Mouse (Mus musculus) neutrophil, adult 5-6 weeks (primary cell): ENCODE data around the gene Get4. TPM values are rescaled to one million over a fixed set of nuclear protein-coding genes. Genes with fewer than 3 reads are reported as not detected.

Source experiments
- ATAC-seq: fragments of 151-379, 151-347 bp; 2 replicates; pipeline ENCODE4 v1.8.0; 2017; ENCODE audit warnings: mild to moderate bottlenecking, moderate TSS enrichment; ENCODE audit not compliant: insufficient number of reproducible peaks, poor library complexity, low FRiP score, severe bottlenecking; ENCODE audit errors: extremely low read depth
- total RNA-seq: library from RNA; stranded (forward); fragments of 200-1000 nt; gene quantifications from 2 replicates; pipeline ENCODE4 v1.2.3, GENCODE M21; 2017

Gene Get4
- total RNA-seq, 1 experiment from 2014 or later: 17.3 TPM

DNA sequence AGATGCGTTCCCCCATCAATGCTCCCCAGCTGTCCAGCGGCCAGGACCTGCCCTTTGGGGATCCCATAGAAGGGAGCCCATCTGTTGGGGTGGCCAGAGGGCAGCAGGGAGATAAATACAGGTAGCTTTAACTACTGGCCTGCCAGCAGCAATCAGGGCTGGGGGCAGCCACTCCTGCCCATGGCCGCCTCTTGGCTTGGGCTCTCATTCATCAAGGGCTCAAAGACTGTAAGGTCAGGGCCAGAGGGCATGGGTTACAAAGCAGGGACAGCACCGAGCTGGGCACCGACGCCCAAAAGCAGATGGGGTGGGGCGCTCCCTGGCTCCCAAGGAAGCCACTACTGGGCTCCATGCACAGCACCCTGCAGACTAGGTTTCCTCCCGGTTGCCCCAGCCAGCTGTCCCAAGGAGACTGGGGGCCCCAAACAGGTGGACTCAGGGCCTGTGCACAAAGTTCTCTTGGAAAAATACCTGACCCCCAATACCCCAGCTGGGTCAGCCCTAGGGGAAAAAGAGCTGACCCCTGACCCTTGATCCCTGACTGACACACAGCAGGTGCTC, 19.9 kb downstream of the Get4 start:
- no peak for ATAC-seq

DNA sequence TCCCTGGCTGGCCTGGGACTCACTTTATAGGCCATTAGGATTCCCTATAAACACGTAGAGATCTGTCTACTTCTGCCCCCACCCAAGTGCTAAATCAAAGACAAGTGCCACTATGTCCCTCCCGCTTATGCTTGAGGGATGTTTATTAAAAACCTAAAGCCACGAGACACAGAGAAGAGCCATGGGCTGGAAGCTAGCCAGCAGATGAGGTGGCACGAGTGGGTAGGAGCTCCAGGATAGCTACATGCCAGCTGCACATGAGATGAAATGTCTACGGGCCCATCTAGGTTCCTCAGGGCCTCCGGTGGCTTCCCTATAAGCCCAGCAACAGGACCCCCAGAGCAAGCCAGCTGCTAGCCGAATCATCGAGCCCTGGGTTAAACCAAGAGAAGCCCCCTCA, 25.2 kb downstream of the Get4 start:
- ATAC-seq: no peak

DNA sequence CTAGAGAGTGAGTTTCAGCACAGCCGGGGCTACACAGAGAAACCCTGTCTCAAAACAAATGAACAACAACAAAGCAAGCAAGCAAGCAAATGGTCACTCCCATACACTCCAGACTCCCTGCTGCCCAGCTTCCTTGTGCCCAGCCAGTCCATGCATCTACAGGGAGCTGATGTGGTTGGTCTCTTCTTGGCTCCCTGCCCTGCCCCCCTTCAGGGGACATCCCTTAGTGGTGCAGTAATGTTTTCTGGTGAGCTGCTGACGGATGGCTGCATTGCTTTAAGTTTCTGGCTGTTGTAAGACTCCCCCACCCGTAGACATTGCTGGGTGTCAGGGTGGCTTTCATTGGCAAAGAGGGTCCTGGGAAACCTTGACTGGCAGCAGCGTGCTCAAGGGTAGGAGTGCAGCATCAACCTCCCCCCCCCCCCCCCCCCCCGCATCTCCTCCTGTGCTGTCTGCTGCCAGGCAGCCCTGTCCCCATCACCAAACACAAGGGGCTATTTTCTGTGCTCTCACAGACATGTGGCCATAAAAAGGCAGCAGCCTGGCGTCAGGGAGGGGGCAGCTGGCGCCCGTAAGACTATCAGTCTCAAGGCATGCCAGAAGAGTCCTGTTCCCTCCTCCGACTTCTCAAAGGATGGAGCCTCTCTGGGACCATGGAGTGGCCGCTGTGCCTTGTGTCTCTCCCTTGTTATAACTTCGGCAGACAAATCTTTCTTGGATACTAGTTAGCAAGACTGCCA, 29.4 kb downstream of the Get4 start:
- ATAC-seq: no peak

DNA sequence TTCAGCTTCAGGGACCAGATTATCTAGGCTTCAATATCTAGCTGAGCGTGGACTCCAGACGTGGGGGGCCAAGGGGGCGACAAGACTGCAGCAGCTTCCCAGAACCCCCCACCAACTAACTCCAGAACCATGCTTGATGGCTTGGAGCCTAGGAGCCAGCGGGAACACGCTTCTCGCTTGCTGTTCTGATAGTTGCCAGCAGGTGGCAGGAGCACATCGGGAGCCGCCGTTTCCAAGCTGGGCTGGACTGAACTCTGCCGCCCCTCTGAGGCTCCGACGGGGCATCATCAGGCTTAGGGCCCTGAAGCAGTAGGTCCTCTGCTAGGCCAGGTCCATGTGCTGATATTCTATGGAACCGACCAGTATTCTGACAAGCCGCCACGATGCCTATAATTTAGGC, 30.1 kb downstream of the Get4 start:
- peak; percentile 78 for ATAC-seq

DNA sequence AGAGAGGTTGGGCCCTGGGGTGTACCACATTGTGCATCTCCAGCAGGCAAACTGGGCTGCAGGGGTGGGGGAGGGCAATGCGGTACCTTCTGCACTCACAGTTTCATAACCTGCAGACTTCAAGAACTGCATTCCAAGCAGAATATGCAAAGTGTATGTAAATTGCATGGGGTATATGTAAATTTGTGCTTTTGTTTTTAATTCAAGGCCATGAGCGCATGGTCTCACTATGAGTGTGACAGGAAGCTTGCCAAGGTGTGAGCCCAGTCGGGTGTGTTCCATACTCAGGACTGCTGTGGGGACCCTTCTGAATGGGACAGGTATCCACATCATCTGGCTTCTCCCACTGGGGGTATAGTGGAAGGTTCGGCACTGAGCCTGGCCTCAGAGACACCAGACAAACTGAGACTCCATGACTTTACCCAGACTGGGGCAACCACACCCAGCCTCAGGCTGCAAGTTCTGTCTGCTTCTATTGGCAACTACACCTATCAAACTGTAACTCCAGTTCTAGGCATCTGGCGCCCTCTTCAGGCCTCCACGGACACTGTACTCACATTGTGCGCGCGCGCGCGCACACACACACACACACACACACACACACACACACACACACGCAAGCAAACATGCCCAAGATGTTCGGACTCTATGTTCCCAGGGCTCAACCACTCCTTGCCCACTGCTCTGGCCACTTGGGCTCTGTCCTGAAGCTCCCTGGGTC, 31.5 kb downstream of the Get4 start:
- no peak for ATAC-seq

DNA sequence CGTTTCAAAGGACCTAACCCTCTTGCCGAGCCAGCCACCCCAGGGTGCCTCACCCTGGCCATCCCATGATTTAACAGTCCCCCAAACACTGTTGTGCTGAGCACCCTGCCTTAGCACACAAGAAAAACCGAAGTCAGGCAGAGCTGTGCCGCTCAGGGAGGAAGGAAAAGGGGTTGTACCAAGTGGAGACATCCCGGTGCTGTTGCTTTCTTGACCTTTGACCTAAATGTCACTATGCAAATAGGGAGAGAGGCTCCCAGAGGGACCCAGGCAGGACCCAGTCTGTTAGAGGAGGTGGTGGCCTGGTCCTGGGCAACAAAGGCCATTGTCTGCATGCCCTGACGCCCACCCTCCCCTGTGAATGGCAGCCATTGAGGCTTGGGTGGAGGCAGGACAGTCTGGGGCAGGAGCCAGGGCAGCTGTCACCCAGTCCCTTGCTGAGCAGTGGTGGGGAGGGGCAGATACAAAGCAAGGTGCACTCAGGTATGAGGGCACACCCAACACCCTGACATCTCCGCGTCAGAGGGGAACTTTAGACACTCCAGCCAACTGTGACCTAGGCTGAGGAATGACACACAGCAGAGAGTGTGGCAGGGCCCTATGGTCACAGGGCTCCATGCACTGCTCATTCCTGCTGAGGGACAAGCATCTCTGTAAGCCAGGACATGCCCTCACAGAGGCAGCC, 33.4 kb downstream of the Get4 start:
- ATAC-seq: peak; percentile 47; the same call in 1 of the 2 replicates

DNA sequence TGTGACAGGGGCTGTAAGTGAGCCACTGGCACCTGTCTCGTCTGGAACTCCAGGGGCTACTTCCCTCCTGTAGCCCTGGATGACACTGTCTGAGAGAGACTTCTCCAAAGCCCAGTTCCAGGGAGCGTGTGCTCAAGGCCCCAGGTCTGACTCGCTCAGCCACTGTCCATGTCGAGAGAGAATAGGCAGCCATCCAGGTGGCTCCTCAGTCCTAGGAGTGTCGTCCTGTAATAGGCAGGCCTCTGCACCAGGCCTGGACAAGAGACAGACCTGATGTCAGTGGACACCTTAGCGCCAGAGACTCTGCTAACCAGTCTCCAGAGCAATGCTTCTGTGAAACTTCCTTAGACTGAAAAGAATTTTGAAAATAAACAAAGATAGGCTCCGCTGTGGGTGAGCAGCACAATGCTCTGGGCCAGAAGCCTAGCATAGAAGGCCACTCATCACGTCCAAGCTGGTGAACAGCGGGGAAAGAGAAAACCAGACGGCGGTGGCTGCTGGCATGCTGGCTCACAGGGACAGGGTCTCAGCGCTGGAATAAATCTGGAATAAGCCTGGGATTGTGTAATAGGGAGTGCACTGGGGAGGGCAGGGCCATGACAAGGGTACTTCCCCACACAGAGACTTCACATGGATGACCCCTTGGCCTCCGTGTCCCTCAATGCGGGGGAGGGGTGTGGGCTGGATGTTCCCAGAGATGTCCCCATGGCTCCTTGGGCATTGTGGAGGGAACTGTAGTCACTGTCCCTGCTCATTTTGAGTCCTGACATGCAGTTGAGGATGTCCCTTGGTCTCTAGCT, 34.2 kb downstream of the Get4 start:
- ATAC-seq: no peak

DNA sequence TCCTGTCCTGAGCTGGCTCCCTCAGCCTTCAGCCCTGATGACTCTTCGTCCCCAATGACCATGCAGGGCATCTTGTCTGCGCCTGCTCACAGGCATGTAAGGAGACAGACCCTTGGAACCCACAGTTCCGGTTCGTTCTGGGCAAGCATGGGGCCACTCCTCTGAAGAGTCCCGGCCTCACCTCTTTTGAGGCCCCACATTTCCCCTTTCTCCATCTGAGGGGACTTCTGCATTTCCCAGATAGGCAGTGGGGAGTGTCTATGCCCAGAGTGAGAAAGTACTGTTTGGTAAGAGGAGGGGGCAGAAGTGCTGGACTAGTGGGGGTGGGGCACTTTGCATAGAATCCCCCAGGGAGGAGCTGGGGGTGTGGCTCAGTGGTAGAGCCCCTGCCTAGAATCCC, 35.0 kb downstream of the Get4 start:
- peak; percentile 53 for ATAC-seq

DNA sequence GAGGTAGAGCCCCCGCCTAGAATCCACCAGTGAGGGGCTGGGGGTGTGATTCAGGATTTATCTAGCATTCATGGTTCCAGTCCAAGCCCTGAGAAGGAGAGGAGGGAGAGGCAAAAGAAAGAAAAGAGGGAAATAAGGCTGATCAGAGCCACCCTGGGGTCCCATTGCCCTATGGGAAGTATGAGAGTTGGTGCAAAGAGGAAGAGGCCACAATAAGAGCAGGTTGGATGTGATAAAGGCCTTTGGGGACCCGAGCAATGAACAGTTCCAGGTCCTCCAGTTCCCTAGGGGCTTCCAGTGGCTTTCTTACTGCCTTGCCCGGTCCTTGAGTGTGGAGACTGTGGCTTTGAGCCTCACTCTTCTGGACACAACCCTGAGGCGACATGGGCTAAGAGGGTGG, 35.7 kb downstream of the Get4 start:
- ATAC-seq: no peak

DNA sequence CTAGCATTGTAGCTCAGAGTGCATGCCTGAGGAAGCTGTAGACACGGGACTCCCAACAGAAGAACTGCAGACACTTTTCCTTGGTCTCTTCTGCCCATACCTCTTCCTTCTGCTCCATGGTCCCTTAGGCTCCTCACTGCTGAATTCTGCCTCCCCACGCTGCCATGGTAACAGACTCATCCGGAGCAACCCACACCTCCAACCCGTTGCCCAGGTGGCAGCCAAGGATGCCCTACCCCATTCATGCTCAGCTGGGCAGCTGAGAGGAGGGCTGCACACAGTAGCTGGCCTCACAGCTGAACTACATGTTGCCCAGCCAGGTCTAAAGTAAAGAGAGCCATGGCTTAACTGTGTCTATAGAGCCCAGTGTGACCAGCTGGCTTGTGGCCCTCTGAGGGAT, 36.5 kb downstream of the Get4 start:
- ATAC-seq: no peak

DNA sequence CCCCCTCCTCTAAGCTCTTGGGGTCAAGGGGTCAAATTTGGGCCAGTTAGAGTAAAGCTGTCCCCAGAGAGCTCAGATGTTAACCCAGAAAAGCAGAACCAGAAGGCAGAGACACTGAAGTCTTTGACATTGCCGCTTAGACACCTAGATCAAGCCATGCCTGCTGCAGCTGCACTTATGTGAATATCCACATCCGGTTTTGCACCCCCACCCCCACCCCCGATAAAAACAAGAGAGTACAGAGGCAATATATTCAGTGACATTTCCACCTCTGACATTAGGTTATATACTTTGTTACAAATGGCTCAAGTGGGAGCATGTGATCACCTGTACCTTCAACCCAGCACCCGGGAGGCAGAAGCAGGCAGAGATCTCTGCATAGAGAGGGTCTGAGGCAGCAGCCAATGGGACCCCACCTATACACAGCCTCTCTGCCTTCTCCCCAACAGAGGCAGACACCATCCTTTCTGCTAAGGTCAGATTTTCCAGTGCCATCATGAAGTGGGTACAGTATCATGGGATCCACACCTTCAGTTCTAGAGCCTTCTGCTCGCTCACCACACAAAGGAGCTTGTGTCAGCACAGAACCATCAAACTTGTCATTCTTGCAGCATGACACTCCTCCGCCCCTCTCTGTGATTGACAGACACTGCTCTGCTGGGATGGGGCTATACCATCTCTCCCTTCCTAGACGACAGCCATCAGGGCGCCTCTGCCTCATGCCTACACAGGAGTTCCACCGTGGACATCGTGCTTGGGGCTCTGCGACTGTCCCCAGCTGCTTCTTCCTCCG, 38.5 kb downstream of the Get4 start:
- ATAC-seq: no peak

DNA sequence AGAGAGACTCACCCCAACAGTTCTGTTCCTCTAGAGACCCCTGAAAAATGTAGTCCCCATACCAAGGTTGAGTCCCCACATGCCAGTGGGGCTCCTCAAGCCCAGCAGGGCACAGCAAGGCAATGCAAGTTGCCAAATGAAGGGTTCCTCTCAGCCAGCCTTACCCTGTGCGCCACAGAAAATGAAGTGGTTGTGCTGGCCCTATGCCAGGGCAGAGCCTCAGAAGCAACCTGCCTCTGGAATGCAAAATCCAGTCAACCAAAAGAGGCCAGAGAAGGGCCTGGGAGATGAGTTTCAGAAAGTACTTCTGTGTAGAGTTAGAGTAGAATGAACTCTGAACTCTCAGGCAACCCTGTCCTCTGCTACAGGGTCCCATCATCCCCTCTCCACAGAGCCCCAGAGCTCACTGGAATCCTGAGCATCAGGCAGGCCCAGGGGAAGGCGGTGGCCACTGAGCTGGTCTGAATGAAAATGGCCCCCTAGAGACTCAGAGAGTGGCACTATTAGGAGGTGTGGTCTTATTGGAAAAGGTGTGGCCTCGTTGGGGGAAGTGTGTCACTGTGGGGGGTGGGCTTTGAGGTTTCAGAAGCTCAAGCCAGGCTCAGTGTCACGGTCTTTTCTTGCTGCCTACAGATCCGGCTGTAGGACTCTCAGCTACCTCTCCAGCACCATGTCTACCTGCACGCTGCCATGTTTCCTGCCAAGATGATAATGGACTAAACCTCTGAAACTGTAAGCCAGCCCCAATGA, 39.9 kb downstream of the Get4 start:
- no peak for ATAC-seq

DNA sequence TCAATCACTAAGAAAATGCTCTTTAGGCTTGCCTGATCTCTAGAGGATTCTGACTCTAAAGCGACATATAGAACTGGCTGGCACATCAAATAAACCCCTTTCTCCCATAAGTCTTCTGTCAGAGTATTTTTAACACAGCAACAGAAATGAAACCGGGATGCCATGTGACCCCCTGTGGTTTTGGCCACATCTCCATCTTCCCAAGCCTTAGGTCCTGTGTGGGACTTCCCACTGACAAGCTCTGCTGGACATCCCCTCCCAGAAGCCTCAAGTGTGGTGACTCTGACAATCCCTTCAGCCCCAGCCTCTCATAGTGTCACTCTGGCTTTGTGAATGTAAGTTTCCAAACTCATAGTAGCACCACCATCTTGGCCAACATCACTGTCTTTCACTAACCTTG, 42.0 kb downstream of the Get4 start:
- no peak for ATAC-seq

DNA sequence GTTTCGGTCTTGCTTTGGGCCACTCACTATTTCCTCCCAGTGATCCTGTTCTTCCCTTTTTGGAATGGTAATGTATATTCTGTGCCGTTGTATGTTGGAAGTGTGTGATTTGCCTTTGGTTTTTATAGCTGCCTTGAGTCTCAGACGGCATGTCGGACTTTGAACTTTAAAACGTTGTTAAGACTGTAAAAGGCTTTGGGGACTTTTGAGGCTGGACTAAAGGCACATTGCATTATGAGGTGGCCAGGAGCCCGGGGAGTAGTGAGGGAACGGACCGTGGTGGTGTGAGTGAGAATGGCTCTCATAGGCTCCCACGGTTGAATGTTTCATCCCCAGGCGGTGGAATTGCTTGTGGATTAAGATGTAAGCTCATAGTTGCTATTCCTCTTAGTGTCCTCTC, 45.0 kb downstream of the Get4 start:
- ATAC-seq: no peak

DNA sequence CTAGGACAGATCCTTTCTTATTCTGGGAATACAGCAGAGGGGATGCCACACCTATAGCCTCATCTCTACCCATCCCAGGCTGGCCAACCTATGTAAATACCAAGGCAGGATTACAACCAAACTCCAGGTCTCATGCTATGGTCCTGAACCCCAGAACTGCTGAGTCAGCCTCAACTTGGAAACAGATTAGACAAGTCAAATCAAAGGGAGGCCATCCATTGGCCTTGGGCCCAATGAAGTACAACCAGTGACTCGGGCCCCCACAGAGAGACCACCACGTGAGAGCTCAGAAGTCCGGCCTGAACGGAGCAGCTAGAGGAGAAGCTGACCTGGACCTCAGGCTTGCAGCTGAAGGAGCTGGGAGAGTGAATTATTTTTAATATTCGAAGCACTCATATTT, 45.6 kb downstream of the Get4 start:
- ATAC-seq: no peak

DNA sequence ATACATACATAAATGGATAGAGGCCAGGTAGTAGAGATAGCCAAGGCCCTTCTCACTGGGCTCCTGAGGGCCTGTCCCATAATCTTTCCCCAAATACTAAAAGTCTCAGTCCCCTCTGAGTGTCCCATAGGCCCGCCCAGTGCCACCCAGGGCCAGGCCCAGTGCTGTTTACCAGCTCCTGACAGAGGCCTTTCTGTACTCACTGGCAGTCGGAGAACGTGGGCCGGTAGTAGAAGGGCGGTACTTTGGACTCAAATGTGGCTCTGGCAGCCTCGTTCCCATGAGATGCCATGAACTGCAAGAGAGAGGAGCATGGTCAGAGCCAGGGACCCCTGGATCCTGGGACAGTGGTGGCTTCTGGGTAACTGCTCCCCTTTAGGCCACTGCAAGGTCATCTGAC, 50.0 kb downstream of the Get4 start:
- ATAC-seq: no peak

DNA sequence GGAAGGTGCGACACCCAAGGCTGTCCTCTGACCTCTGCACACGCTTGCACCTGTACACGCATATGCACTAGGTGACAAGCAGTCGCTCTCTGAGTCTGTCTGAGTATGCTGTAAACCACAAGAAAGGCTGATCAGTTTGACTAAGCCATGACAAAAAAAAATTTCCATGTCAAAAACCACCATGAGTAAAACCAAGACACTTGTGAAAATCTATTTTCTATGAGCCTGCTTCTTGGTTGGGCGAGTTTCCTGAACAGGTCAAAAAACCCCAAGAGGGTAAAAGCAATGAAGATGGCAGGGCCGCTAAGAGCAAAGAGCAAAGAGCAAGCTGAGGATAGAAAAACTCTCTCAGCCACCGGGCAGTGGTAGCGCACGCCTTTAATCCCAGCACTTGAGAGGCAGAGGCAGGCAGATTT, 51.5 kb downstream of the Get4 start:
- peak; percentile 15; the same call in 1 of the 2 replicates for ATAC-seq

DNA sequence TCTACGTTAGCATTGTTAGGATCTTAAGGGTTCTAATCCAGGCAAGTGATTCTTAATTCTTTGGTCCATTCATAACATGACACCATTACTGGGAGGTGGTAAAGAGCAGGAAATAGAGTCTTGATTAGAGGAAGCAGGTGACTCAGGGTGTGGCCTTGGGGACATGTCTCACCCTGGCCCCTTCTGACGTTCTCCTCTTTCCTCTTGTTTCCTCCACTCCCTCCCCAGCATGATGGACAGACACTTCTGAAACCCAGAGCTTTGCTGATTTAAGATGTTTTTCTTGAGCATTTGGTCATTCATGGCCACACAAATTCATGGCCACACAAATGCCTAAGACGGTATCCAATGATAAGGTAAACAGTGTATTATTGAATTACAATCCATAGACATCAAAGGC, 57.8 kb downstream of the Get4 start:
- ATAC-seq: peak; percentile 52; the same call in 1 of the 2 replicates
